Mouse (Mus musculus) testis, adult 2 months (tissue): ENCODE measurements at regions not wholly inside any gene's neighbourhood (a gene's known extent, or its start where the extent isn't known, plus 50 kb on each side); places are given as distances from the start of the nearest gene placed in this dataset.

Experiments
- CTCF ChIP-seq: fragments of 200-500 bp; IDR thresholded peaks from 2 replicates; pipeline ENCODE4 v1.5.1; 2012; ENCODE audit warnings: low read depth, mild to moderate bottlenecking, inconsistent platforms, low read length, moderate library complexity; ENCODE audit not compliant: control insufficient read depth, insufficient read depth, insufficient replicate concordance
- POLR2A ChIP-seq: fragments of 200-500 bp; IDR thresholded peaks from 2 replicates; pipeline ENCODE4 v1.6.1; 2012; ENCODE audit warnings: low read depth, mild to moderate bottlenecking, inconsistent platforms, low read length, moderate library complexity; ENCODE audit not compliant: control insufficient read depth

DNA sequence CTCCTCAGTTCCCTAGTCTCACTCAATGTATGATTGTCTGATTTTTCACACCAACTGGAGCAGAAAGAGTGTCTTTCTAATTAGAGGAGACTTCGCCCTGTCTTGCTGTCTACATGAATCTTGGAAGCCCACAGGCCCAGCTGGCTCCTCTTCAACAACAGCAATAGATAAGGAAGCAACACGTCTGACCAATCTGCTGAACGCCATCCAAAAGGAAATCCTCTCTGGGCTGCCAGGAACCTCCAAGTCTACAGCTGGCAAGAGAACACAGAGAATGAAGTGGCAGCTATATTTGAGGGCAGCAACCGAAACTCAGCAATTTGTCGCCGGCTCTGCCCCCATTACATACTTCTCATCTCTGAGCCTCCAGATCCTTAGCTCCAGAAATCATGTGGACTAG lies 785.1 kb upstream of the A1bg start:
- no peak for TF ChIP-seq POLR2A
- no peak for TF ChIP-seq CTCF
